Mouse (Mus musculus) ES-Bruce4 (cell line): ENCODE measurements at regions not wholly inside any gene's neighbourhood (a gene's known extent, or its start where the extent isn't known, plus 50 kb on each side); places are given as distances from the start of the nearest gene placed in this dataset.

Source experiments
- CTCF ChIP-seq: IDR thresholded peaks from one replicate; pipeline ENCODE4 v1.8.1; 2011; ENCODE audit warnings: low read depth, low read length
- EP300 ChIP-seq: IDR thresholded peaks from 2 replicates; pipeline ENCODE4 v1.6.1; 2011; ENCODE audit warnings: low read depth, low read length; ENCODE audit not compliant: insufficient read depth
- POLR2A ChIP-seq: IDR thresholded peaks from one replicate; pipeline ENCODE4 v1.8.1; 2011; ENCODE audit warnings: low read length; ENCODE audit not compliant: insufficient read depth

DNA sequence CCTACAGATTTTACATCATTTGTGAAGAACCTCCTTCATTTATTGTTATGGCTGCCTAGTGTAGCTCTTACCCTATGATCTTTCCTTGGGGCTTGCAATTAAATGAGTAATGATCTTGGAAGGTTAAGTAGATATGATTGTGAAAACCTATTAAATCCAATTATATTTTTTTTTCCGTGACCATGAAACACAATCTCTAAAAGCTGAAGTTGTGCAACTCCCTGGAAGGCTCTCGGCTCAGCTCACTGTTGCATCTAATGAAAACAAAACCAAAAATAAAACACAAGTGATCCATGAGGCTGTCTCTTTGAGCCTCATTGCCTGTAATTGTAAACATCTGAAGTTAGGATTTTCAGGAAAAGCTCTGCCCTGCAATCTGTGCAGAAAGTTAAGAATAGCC, 169.7 kb upstream of the Prdm1 start:
- TF ChIP-seq POLR2A (no peak), CTCF (no peak), EP300 (no peak)
